Mouse (Mus musculus) liver, postnatal 0 days (tissue): Measurements from ENCODE around the gene Ripk1.

Experiments used
- CTCF ChIP-seq: sonication (generic); IDR thresholded peaks from 2 replicates; pipeline ENCODE4 v1.5.1; 2016; ENCODE audit warnings: antibody characterized with exemption, low read depth
- EP300 ChIP-seq: IDR thresholded peaks from 2 replicates; pipeline ENCODE4 v1.6.1; 2016; ENCODE audit warnings: antibody characterized with exemption, low read depth, mild to moderate bottlenecking

DNA sequence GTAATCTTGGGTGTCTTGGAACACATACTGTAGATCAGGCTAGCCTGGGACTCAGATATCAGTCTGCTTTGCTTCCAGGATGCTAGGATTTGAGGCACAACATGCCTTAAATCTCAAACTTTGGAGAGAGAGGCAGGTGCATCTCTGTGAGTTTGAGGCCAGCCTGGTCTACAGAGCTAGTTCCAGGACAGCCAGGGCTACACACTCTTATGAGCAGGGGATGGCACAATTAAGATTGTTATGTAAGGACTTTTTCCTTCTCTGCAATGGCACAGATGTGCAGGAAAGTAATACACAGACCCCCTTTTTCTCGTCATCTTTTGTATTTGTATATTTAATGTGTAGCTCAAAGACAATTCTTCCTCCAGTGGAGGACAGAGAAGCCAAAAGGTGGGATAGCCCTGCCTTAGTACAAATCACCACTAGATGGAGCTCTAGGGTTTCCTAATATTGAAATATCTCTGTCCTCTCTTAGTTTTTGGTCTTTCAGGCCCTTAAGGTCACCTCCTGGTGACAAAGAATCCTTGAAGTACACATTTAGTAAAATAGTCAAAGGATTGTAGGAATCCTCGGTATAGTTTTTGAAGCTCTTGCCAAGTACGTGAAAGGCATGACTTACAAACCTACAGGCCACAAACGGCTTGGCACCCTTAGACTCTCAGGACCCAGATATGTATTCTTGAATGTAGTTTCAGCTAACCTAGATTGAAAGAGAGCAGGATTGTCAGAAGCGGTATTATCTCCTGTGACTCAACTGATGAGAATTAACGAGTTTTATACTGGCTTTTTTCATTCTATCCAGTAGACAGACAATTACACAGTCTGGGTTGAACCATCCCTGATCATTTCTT lies 45.4 kb upstream of the Ripk1 start:
- TF ChIP-seq EP300 (no peak), CTCF (peak; percentile 80)
